Mouse (Mus musculus) inflammation-experienced regulatory T-cells, adult 6 months (primary cell): ENCODE measurements at regions not wholly inside any gene's neighbourhood (a gene's known extent, or its start where the extent isn't known, plus 50 kb on each side); places are given as distances from the start of the nearest gene placed in this dataset.

Experiments
- ATAC-seq: one replicate; pipeline ENCODE4 v1.8.0; 2017

- no peak for ATAC-seq
Measured at GRCm38 (mm10) chr1:161301348-161302075, 50.5 kb upstream of the Prdx6 start.

GRCm38 (mm10) chr1:161306772-161307499, 55.9 kb upstream of the Prdx6 start:
- no peak for ATAC-seq

- peak; percentile 82 for ATAC-seq
Measured at GRCm38 (mm10) chr1:161309269-161309668, 58.2 kb upstream of the Prdx6 start.

- ATAC-seq, result no peak
Measured at GRCm38 (mm10) chr1:161314078-161314477, 63.1 kb upstream of the Prdx6 start.

GRCm38 (mm10) chr1:161321675-161322074, 70.7 kb upstream of the Prdx6 start:
- ATAC-seq, result peak; percentile 28

- ATAC-seq, result no peak
Measured at GRCm38 (mm10) chr1:161329218-161329617, 66.0 kb upstream of the Tnfsf4 start.

GRCm38 (mm10) chr1:161333151-161333550, 62.1 kb upstream of the Tnfsf4 start:
- ATAC-seq, result no peak

- ATAC-seq, result no peak
Measured at GRCm38 (mm10) chr1:161345111-161345510, 50.1 kb upstream of the Tnfsf4 start.
